Mouse (Mus musculus): ENCODE data around the gene Pigu.

Gene Pigu

DNA sequence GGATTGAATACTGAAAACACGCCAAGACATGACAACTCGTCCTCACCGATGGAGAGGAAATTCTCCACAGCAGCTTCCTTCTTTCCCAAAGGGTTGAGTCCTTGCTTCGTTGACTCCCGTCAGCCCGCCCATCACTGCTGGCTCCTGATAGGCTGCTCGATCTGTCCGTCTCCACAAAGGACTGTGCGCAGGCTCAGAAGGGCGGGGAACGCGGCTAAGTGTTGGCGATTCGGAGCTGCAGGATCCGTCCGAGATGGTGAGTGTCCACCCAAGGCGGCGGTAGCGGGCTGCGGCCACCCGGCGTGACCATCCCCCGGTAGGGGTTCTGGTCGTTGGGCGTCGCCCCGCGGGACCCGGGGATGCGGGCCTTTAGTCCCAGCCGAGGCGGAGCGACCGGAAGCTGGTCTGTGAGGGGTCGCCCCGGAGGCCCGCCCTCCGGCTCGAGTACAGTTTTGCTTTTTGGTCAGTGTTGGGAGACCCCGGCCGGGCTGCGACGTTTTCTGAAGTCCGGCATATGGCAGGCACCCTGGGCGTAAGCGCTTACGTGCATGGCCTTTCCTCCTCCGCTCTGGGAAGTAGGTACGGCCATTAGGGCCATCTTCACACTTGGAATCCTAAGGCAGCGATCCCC lies 120.8 kb downstream of the Pigu start, which contains the start of gene Dynlrb1:
Gene Dynlrb1 (plus strand): TSS at position 172 of the 631 bp plus-strand sequence.
- in situ Hi-C loops (cut with MboI), result no loop called here

- in situ Hi-C loops (cut with MboI), result no loop called here
These were observed 121.4 kb downstream of the Pigu start for GRCm38 (mm10) chr2:155235746-155236361.
